Mouse (Mus musculus): Measurements from ENCODE around the gene 4930469K13Rik. TPM values are rescaled to one million over a fixed set of nuclear protein-coding genes. Genes with fewer than 3 reads are reported as not detected.

Gene 4930469K13Rik
- polyA plus RNA-seq, 2 experiments: not detected

GRCm38 (mm10) chr11:33946501-33946900, 151.9 kb downstream of the 4930469K13Rik start:
- TF ChIP-seq POLR2A (IDR thresholded peaks at IDR 0.05; ENCODE audit: borderline replicate concordance, extremely low read depth, insufficient read depth, insufficient read length): no peak
- no peaks in the 10 kb centered on the region for H3K27me3 ChIP-seq (ENCODE audit: control insufficient read depth, insufficient read depth, low read length)
- DNase-seq (ENCODE audit: low spot score) (no peak), ATAC-seq (ENCODE audit: low FRiP score, low read depth) (no peak)
- 0 out of 2 replicates have a peak, but pooled peaks cover 4% of the 10 kb centered on the region for H3K4me1 ChIP-seq (ENCODE audit: control insufficient read depth, insufficient read depth, low read length)
- WGBS: 86% methylated on average over 4 of the region's 4 CpGs
- no peak overlapping the region for H3K27ac ChIP-seq (replicated peaks; ENCODE audit: low read depth, low read length)
- no peak overlapping the region for H3K9ac ChIP-seq (ENCODE audit: low read depth, low read length, severe bottlenecking)
- no peaks in the 10 kb centered on the region for H3K36me3 ChIP-seq (ENCODE audit: control insufficient read depth, insufficient read depth, low read length)
- no peaks in the 10 kb centered on the region for H3K9me3 ChIP-seq (ENCODE audit: control insufficient read depth, low read length)
- H3K4me2 ChIP-seq (replicated peaks; ENCODE audit: low read depth, low read length, severe bottlenecking): no peak overlapping the region
- H3K4me3 ChIP-seq (replicated peaks; ENCODE audit: low read length): no peak overlapping the region

- ATAC-seq (ENCODE audit: low FRiP score, low read depth) (no peak), DNase-seq (ENCODE audit: low spot score) (no peak)
- Histone ChIP-seq H3K36me3 (ENCODE audit: control insufficient read depth, insufficient read depth, low read length) (no peaks in the 10 kb centered on the region), H3K9ac (ENCODE audit: low read depth, low read length, severe bottlenecking) (no peak overlapping the region), H3K4me1 (ENCODE audit: control insufficient read depth, insufficient read depth, low read length) (no peaks in the 10 kb centered on the region), H3K27me3 (ENCODE audit: control insufficient read depth, insufficient read depth, low read length) (no peaks in the 10 kb centered on the region), H3K27ac (replicated peaks; ENCODE audit: low read depth, low read length) (no peak overlapping the region), H3K4me3 (replicated peaks; ENCODE audit: low read length) (no peak overlapping the region), H3K4me2 (replicated peaks; ENCODE audit: low read depth, low read length, severe bottlenecking) (no peak overlapping the region), H3K9me3 (ENCODE audit: control insufficient read depth, low read length) (no peaks in the 10 kb centered on the region)
- TF ChIP-seq POLR2A (IDR thresholded peaks at IDR 0.05; ENCODE audit: borderline replicate concordance, extremely low read depth, insufficient read depth, insufficient read length): no peak
- 81% methylated on average over 9 of the region's 9 CpGs for WGBS
Observed at GRCm38 (mm10) chr11:33944786-33945328, 153.5 kb downstream of the 4930469K13Rik start.

DNA sequence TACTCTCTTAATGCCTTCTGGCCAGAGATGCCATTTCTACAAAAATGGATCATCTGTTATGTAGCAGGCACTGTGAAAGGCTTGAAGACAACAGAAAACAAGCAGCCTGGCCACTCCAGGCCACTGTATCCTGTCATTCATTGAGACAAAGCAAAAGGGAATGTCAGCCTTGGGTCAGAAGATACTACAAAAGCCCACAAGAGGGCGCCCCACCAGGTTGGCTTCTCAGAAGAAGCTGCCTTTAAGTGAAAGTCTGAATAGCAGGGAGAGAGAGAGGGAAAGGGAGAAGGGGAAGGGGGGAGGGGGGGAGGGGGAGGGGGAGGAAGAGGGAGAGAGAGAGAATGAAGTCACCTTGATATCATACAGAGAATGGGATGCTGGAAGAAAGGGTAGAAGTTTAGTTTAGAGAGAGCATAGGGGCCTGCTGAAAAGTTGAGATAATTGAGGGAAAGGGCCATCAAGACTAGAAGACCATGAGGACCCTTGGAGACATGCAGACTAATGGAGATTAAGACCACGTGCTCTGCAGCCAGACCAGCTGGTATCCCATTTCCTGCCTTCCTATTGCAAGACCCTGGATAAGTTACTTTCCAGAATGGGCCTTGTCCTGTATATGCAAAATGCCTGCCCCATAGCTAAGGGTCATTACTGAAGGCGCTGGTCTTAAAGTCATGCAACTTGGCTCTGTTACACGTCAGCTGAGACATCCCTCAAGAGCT, 154.1 kb downstream of the 4930469K13Rik start:
- H3K36me3 ChIP-seq (ENCODE audit: control insufficient read depth, insufficient read depth, low read length): no peaks in the 10 kb centered on the region
- no peak for ATAC-seq (ENCODE audit: low FRiP score, low read depth)
- DNase-seq (ENCODE audit: low spot score): no peak
- no peak overlapping the region for H3K4me3 ChIP-seq (replicated peaks; ENCODE audit: low read length)
- H3K4me1 ChIP-seq (ENCODE audit: control insufficient read depth, insufficient read depth, low read length): no peaks in the 10 kb centered on the region
- H3K27ac ChIP-seq (replicated peaks; ENCODE audit: low read depth, low read length): no peak overlapping the region
- no peak overlapping the region for H3K4me2 ChIP-seq (replicated peaks; ENCODE audit: low read depth, low read length, severe bottlenecking)
- H3K9me3 ChIP-seq (ENCODE audit: control insufficient read depth, low read length): no peaks in the 10 kb centered on the region
- TF ChIP-seq POLR2A (IDR thresholded peaks at IDR 0.05; ENCODE audit: borderline replicate concordance, extremely low read depth, insufficient read depth, insufficient read length): no peak
- WGBS: 58% methylated on average over 4 of the region's 4 CpGs
- no peaks in the 10 kb centered on the region for H3K27me3 ChIP-seq (ENCODE audit: control insufficient read depth, insufficient read depth, low read length)
- no peak overlapping the region for H3K9ac ChIP-seq (ENCODE audit: low read depth, low read length, severe bottlenecking)

DNA sequence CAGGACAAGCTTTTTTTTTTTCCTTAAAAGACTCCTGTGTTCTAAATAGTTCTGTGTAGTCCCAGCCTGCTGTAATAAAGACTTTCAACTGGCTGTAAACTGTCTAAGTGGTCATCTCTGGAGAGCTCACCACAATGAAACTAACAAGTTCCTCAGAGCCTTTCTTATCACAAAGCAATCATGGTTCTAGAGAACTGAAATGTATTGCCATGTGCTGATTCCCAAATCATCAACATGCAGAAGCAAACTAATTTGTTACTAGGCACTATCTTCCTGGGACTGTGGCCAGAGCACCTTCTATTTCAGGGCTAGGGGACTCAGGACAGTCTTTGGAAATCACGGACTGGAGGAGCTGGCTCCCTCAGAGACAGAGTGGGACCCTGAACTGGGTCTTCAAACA, 154.8 kb downstream of the 4930469K13Rik start:
- WGBS: 81% methylated on average over 1 of the region's 1 CpGs
- no peaks in the 10 kb centered on the region for H3K4me1 ChIP-seq (ENCODE audit: control insufficient read depth, insufficient read depth, low read length)
- H3K36me3 ChIP-seq (ENCODE audit: control insufficient read depth, insufficient read depth, low read length): no peaks in the 10 kb centered on the region
- no peaks in the 10 kb centered on the region for H3K27me3 ChIP-seq (ENCODE audit: control insufficient read depth, insufficient read depth, low read length)
- H3K4me2 ChIP-seq (replicated peaks; ENCODE audit: low read depth, low read length, severe bottlenecking): no peak overlapping the region
- ATAC-seq (ENCODE audit: low FRiP score, low read depth) (no peak), DNase-seq (ENCODE audit: low spot score) (no peak)
- no peak overlapping the region for H3K9ac ChIP-seq (ENCODE audit: low read depth, low read length, severe bottlenecking)
- H3K27ac ChIP-seq (replicated peaks; ENCODE audit: low read depth, low read length): no peak overlapping the region
- H3K9me3 ChIP-seq (ENCODE audit: control insufficient read depth, low read length): no peaks in the 10 kb centered on the region
- no peak for TF ChIP-seq POLR2A (IDR thresholded peaks at IDR 0.05; ENCODE audit: borderline replicate concordance, extremely low read depth, insufficient read depth, insufficient read length)
- no peak overlapping the region for H3K4me3 ChIP-seq (replicated peaks; ENCODE audit: low read length)

DNA sequence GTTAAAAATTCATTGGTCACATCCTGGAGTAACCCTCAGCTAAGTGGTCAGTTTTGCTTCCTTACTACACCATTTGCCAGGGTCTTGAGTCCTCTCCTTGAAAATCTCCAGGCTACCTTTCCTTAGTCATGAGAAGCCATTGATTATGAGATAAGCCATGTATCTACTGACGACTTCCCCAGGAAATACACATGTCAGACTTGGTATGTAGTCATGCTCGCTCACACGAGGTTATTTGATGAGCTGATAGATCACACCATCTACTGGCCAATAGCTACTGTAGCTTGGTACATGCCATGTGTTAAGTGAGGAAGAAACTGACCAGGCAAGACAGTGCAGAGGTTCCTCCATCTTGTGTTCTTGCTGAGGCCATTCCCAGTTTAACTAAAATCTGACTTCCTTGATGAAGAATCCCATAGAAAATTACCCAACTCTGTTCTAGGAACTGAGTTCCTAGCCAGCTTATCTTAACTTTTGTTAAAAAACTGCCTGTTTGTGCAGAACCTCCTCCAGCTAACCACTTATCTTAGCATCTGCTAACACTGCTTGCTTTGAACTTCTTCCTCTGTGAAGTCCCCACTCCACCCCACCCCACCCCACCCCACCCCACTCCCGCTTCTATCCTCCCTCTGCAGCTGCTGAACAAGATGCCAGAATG, 158.8 kb downstream of the 4930469K13Rik start:
- H3K27me3 ChIP-seq (ENCODE audit: control insufficient read depth, insufficient read depth, low read length): no peaks in the 10 kb centered on the region
- no peak overlapping the region for H3K27ac ChIP-seq (replicated peaks; ENCODE audit: low read depth, low read length)
- TF ChIP-seq POLR2A (IDR thresholded peaks at IDR 0.05; ENCODE audit: borderline replicate concordance, extremely low read depth, insufficient read depth, insufficient read length): no peak
- DNase-seq (ENCODE audit: low spot score) (no peak), ATAC-seq (ENCODE audit: low FRiP score, low read depth) (no peak)
- WGBS: 77% methylated on average over 4 of the region's 4 CpGs
- H3K36me3 ChIP-seq (ENCODE audit: control insufficient read depth, insufficient read depth, low read length): no peaks in the 10 kb centered on the region
- H3K4me1 ChIP-seq (ENCODE audit: control insufficient read depth, insufficient read depth, low read length): no peaks in the 10 kb centered on the region
- no peaks in the 10 kb centered on the region for H3K9me3 ChIP-seq (ENCODE audit: control insufficient read depth, low read length)
- no peak overlapping the region for H3K4me3 ChIP-seq (replicated peaks; ENCODE audit: low read length)
- H3K4me2 ChIP-seq (replicated peaks; ENCODE audit: low read depth, low read length, severe bottlenecking): no peak overlapping the region
- no peak overlapping the region for H3K9ac ChIP-seq (ENCODE audit: low read depth, low read length, severe bottlenecking)
